Mouse (Mus musculus) kidney, postnatal 4 days (tissue): ENCODE measurements around the gene Ak7.

ENCODE experiments used
- DNase-seq, 2 experiments: peaks; one replicate each; pipeline ENCODE4 v3.0.0; 2021; ENCODE audit warnings: mixed read lengths in 2 of 2

The Ak7 gene

GRCm38 (mm10) chr12:105705799-105706487 lies at the start of gene Ak7:
Ak7 (plus strand) TSS chr12:105705976.
- peak; percentile 89 to 93 for DNase-seq

- no peak for DNase-seq
Observed at GRCm38 (mm10) chr12:105676274-105676673, 29.5 kb upstream of the Ak7 start.

GRCm38 (mm10) chr12:105678211-105678610 lies 27.6 kb upstream of the Ak7 start:
- no peak for DNase-seq

GRCm38 (mm10) chr12:105678762-105679161 lies 27.0 kb upstream of the Ak7 start:
- no peak for DNase-seq

- peak; percentile 36 to 60 for DNase-seq
Observed at GRCm38 (mm10) chr12:105683933-105684901, 21.6 kb upstream of the Ak7 start, which contains the start of gene Gskip. Gskip (plus strand) TSS chr12:105684829.

GRCm38 (mm10) chr12:105685001-105685691 lies 20.6 kb upstream of the Ak7 start, which contains the start of gene Atg2b:
Atg2b (minus strand) TSS chr12:105685211.
- peak; percentile 98 to 99 for DNase-seq

GRCm38 (mm10) chr12:105686791-105687190 lies 19.0 kb upstream of the Ak7 start:
- no peak for DNase-seq

- no peak for DNase-seq
Observed at GRCm38 (mm10) chr12:105687416-105687815, 18.4 kb upstream of the Ak7 start.

GRCm38 (mm10) chr12:105688546-105688945 lies 17.2 kb upstream of the Ak7 start:
- no peak for DNase-seq

- DNase-seq: no peak
Observed at GRCm38 (mm10) chr12:105689435-105689834, 16.3 kb upstream of the Ak7 start.

GRCm38 (mm10) chr12:105694021-105694420 lies 11.8 kb upstream of the Ak7 start:
- no peak for DNase-seq

GRCm38 (mm10) chr12:105695848-105696247 lies 9.9 kb upstream of the Ak7 start:
- DNase-seq: no peak

- DNase-seq: no peak
Observed at GRCm38 (mm10) chr12:105697104-105697780, 8.5 kb upstream of the Ak7 start.

GRCm38 (mm10) chr12:105700433-105700832 lies 5.3 kb upstream of the Ak7 start:
- DNase-seq: no peak

GRCm38 (mm10) chr12:105718616-105719015 lies 12.8 kb downstream of the Ak7 start:
- peak; percentile 50 to 60 for DNase-seq

GRCm38 (mm10) chr12:105720196-105720595 lies 14.4 kb downstream of the Ak7 start:
- DNase-seq: no peak

GRCm38 (mm10) chr12:105721452-105722132 lies 15.8 kb downstream of the Ak7 start:
- DNase-seq: no peak

- no peak for DNase-seq
Observed at GRCm38 (mm10) chr12:105722657-105723056, 16.9 kb downstream of the Ak7 start.

GRCm38 (mm10) chr12:105724616-105725015 lies 18.8 kb downstream of the Ak7 start:
- DNase-seq: no peak

GRCm38 (mm10) chr12:105725736-105726135 lies 20.0 kb downstream of the Ak7 start:
- DNase-seq: no peak

- no peak for DNase-seq
Observed at GRCm38 (mm10) chr12:105727268-105727667, 21.5 kb downstream of the Ak7 start.

- DNase-seq: peak; percentile 29 to 49
Observed at GRCm38 (mm10) chr12:105727964-105728363, 22.2 kb downstream of the Ak7 start.
